Mouse (Mus musculus): Measurements from ENCODE around the gene Tnni1. TPM values are rescaled to one million over a fixed set of nuclear protein-coding genes. Genes with fewer than 3 reads are reported as not detected.

Tnni1 gene
- polyA plus RNA-seq, 1 experiment: not detected

DNA sequence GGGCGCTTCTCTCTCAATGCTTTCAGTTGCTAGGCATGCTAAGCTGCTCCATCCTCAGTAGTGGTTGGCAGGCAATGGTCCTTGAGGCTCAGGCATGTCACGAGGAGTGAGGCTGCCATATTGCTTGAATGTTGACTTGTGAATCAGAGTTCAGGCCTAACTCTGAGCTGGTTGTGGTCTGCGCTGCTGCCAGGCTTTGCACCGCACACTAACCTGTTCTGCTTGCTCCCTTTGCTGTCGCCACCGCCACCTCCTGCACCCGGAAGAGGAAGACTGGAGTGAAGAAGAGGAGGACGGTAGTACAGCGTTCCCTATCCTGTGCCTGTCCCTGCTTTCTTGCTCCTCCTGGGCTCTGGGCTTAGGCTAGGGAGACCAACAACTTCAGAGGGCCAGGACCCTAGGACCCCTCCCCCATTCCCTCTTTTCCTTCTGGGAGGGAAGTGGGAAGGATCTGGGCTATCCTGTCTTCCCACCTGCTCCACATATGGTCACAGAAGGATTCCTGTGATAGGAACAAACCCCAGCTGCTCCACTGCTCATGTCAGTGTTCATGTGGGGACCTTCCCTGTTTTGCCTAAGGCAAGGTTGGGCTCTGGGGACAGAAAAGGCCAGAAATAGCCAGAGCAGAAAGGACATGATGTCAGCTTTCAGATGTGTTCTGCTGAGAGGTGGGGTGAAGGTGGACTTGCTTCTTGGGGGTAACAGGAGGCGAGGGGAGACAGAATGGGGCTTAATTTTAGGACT lies 64.5 kb downstream of the Tnni1 start:
- 94% methylated on average over 10 of the region's 10 CpGs for WGBS
- no peaks in the 10 kb centered on the region for H3K4me1 ChIP-seq (ENCODE audit: control insufficient read depth, insufficient read depth, low read length)

DNA sequence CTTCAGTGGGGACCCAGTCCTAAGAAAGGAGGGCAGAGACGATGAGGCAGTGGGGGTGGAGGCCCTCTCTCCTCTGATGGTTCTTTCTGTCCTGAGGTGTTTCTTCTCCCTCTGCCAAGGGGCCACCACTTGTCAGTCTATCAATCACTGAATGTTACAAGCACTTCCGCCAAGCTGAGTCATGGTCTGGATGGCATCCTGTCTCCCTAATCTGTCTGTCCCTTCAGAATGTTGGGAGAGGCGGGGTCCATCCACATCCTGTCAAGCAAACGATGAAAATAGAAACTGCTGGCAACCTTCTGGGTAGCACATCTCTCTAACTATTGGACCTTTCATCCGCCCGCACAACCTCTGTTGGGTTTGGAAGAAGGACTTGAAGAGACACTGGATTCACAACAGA lies 65.2 kb downstream of the Tnni1 start:
- no peaks in the 10 kb centered on the region for H3K4me1 ChIP-seq (ENCODE audit: control insufficient read depth, insufficient read depth, low read length)
- H3K4me3 ChIP-seq (ENCODE audit: insufficient read depth, low read depth, low read length): no peak overlapping the region
- no peak overlapping the region for H3K27ac ChIP-seq (ENCODE audit: insufficient read depth, low read depth, low read length)
- no peak for TF ChIP-seq POLR2A (IDR thresholded peaks at IDR 0.05; ENCODE audit: insufficient read depth, low read depth, low read length)
- WGBS: 82% methylated on average over 6 of the region's 6 CpGs

More for the DNA sequence above, 64.5 kb downstream of the Tnni1 start:
- Histone ChIP-seq H3K27ac (ENCODE audit: insufficient read depth, low read depth, low read length) (no peak overlapping the region), H3K4me3 (ENCODE audit: insufficient read depth, low read depth, low read length) (no peak overlapping the region)
- TF ChIP-seq POLR2A (IDR thresholded peaks at IDR 0.05; ENCODE audit: insufficient read depth, low read depth, low read length): no peak
- TF ChIP-seq CTCF (IDR thresholded peaks at IDR 0.05; ENCODE audit: insufficient read depth, low read depth, low read length): no peak

DNA sequence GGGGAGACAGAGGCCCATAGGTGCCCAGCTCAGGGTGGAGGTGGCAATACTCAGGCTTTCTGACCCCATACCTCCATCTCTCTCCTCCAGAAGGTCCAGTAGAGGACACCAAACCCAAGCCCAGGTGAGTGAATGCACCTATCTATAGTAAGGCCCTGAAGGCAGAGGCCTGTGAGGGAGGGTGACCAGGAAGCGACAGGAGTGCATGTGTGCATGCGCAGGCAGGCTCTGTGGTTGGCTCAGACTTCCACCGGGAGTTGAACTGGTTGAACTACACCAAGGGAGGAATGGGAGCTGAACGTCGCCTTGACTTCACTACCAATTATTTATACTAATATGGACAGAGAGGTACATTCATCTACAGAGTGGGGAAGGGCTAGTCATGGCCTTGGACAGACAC lies 67.4 kb downstream of the Tnni1 start:
- peaks cover 4% of the 10 kb centered on the region for H3K4me1 ChIP-seq (ENCODE audit: control insufficient read depth, insufficient read depth, low read length)
- H3K4me3 ChIP-seq (ENCODE audit: insufficient read depth, low read depth, low read length): no peak overlapping the region
- H3K27ac ChIP-seq (ENCODE audit: insufficient read depth, low read depth, low read length): no peak overlapping the region
- WGBS: 92% methylated on average over 5 of the region's 5 CpGs
- TF ChIP-seq CTCF (IDR thresholded peaks at IDR 0.05; ENCODE audit: insufficient read depth, low read depth, low read length) (no peak), POLR2A (IDR thresholded peaks at IDR 0.05; ENCODE audit: insufficient read depth, low read depth, low read length) (no peak)

DNA sequence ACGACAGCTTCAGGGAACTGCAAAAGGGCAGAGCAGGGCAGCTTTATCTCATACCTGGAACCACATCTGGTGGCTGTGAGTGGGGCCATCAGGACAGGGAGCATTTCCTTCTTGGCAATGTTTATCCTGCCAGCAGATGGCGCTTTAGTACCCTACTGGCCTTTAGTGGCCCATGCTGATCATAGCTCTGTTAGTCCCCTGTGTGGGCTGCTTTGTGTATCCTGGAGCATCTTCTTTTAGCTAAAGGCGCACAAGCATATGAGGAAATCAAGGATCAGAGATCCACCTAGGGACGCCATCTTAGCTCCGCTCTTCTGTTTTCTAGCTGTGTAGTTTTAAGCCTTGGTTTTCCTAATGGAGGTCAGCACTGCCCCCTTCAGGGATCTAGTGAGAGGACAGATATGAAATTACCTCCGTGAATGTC lies 67.9 kb downstream of the Tnni1 start:
- TF ChIP-seq CTCF (IDR thresholded peaks at IDR 0.05; ENCODE audit: insufficient read depth, low read depth, low read length) (peak; percentile 55; the same call in 1 of the 2 replicates), POLR2A (IDR thresholded peaks at IDR 0.05; ENCODE audit: insufficient read depth, low read depth, low read length) (no peak)
- Histone ChIP-seq H3K4me1 (ENCODE audit: control insufficient read depth, insufficient read depth, low read length) (peaks cover 9% of the 10 kb centered on the region), H3K4me3 (ENCODE audit: insufficient read depth, low read depth, low read length) (no peak overlapping the region), H3K27ac (ENCODE audit: insufficient read depth, low read depth, low read length) (no peak overlapping the region)
- WGBS: 44% methylated on average over 6 of the region's 6 CpGs

DNA sequence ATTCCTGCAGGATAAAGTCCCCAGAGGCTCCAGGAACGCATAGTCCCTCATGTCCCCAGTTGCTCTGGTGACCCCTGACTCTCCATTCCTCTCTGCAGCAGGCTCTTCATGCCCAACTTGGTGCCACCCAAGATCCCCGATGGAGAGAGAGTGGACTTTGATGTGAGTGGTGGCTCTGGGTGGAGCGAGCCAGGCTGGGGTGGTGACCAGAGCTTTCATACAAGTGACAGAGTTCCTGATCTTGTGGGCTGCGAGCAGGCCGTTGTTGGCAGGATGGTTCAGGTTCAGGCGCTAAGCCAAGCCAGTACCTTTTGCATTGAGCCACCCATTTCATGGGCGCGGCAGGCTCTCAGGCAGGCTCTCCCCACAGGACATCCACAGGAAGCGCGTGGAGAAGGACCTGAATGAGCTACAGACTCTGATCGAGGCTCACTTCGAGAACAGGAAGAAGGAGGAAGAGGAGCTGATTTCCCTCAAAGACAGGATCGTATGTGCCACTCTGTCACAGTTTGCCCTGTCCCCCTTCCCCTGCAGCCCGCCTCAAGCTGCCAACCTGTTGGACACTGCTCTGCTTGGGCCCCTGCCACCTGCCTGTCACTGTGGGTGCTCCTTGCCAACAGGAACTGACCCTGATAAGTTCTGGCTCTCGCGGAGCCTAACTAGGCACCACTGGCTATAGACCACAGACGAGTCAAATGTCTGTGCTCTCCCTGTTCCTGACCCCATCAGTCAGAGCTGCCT lies 68.5 kb downstream of the Tnni1 start:
- no peak overlapping the region for H3K27ac ChIP-seq (ENCODE audit: insufficient read depth, low read depth, low read length)
- no peak for TF ChIP-seq CTCF (IDR thresholded peaks at IDR 0.05; ENCODE audit: insufficient read depth, low read depth, low read length)
- no peak for TF ChIP-seq POLR2A (IDR thresholded peaks at IDR 0.05; ENCODE audit: insufficient read depth, low read depth, low read length)
- 78% methylated on average over 17 of the region's 17 CpGs for WGBS
- no peak overlapping the region for H3K4me3 ChIP-seq (ENCODE audit: insufficient read depth, low read depth, low read length)
- peaks cover 16% of the 10 kb centered on the region for H3K4me1 ChIP-seq (ENCODE audit: control insufficient read depth, insufficient read depth, low read length)

DNA sequence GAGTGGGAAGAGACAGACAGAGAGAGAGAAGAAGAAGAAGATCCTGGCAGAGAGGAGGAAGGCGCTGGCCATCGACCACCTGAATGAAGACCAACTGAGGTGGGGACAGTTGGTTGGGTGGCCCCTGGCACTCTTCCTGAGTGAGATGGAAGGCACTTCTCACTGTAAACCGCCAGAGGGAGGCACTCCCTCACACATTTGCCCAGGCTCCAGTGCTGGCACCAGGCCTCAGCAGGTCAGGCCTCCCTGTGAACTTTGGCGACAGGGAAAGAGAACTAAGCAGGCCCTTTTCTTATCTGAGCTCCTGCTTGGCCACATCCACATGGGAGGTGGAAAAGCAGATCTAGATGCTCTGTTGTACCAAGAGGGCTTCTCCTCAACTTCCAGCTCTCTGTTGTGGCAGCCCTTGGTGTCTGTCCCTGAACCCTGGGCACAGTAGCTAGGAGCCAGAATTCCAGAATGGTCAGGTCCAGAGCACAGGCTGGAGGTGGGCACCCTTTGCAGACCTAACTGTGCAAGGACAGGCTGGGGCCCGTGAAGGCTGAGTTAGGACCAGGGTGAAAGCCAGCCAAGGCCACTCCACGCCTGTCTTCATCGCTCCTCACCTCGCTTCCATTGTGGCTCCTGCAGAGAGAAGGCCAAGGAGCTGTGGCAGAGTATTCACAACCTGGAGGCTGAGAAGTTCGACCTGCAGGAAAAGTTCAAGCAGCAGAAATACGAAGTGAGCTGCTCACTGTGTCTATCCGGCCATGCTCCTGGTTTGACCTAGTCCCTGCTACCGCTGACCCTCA lies 71.7 kb downstream of the Tnni1 start:
- 80% methylated on average over 12 of the region's 12 CpGs for WGBS
- Histone ChIP-seq H3K27ac (ENCODE audit: insufficient read depth, low read depth, low read length) (no peak overlapping the region), H3K4me1 (ENCODE audit: control insufficient read depth, insufficient read depth, low read length) (peaks cover 16% of the 10 kb centered on the region), H3K4me3 (ENCODE audit: insufficient read depth, low read depth, low read length) (no peak overlapping the region)
- TF ChIP-seq POLR2A (IDR thresholded peaks at IDR 0.05; ENCODE audit: insufficient read depth, low read depth, low read length) (no peak), CTCF (IDR thresholded peaks at IDR 0.05; ENCODE audit: insufficient read depth, low read depth, low read length) (0 out of 2 replicates have a peak, but pooled peaks have one; percentile 22)

DNA sequence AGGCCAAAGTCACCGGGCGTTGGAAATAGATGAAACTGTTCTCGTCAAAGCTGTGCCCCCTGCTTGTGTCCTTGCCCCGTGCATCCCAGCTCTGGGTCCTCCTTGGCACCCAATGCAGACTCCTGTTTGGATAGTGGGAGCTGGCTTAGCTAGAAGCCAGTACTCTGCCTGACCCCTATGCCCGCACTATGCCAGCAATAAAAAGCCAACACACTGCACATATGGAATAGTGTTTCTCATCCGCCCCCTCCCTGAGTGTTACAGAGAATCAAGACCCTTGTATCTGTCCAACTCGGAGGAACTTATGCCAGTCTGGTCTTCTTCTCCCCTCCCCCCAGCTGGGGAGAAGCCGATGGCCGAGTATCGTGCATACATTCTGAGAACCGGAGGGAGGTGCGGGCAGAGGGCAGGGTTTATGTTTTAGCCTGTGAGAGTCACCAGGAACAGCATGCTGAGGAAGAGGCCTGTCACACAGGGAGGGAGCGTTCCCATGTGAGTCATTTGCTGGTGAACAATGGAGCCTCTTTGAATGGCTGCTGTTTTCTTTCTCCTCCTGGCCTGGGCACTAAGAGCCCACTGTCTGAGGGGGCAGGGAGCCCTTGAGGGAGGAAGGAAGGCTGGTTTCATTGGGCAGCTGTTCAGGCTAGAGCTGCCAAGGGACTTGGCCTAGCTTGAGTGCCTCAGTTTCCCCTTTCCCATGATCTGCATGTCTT lies 73.0 kb downstream of the Tnni1 start:
- TF ChIP-seq POLR2A (IDR thresholded peaks at IDR 0.05; ENCODE audit: insufficient read depth, low read depth, low read length): no peak
- TF ChIP-seq CTCF (IDR thresholded peaks at IDR 0.05; ENCODE audit: insufficient read depth, low read depth, low read length): no peak
- Histone ChIP-seq H3K4me1 (ENCODE audit: control insufficient read depth, insufficient read depth, low read length) (peaks cover 16% of the 10 kb centered on the region), H3K27ac (ENCODE audit: insufficient read depth, low read depth, low read length) (peak overlapping the region; percentile 29; the same call in 1 of the 2 replicates), H3K4me3 (ENCODE audit: insufficient read depth, low read depth, low read length) (no peak overlapping the region)
- 48% methylated on average over 13 of the region's 13 CpGs for WGBS

DNA sequence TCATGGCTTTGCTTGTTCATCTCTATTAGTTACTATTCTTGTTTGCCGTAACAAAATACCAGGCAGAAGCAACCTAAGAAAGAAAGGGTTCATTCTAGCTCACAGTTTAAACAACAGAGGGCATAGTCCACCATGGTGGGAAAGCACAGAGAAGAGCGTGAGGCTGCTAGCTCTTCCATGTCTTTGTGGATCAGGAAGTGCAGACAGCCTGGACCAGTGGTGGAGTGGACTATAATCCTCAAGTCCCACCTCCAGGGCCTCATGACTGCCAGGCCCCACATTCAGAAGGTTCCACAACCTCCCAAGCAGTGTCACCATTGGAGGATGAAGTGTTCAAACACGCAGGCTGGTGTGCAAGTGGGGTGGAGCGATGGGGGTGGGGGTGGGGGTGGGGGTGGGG lies 74.0 kb downstream of the Tnni1 start:
- Histone ChIP-seq H3K4me1 (ENCODE audit: control insufficient read depth, insufficient read depth, low read length) (peaks cover 16% of the 10 kb centered on the region), H3K27ac (ENCODE audit: insufficient read depth, low read depth, low read length) (no peak overlapping the region), H3K4me3 (ENCODE audit: insufficient read depth, low read depth, low read length) (no peak overlapping the region)
- WGBS: 96% methylated on average over 4 of the region's 4 CpGs
- TF ChIP-seq CTCF (IDR thresholded peaks at IDR 0.05; ENCODE audit: insufficient read depth, low read depth, low read length) (no peak), POLR2A (IDR thresholded peaks at IDR 0.05; ENCODE audit: insufficient read depth, low read depth, low read length) (no peak)

All from olfactory bulb, adult 2 months (tissue).